Mouse (Mus musculus): ENCODE measurements around the gene Epn2. TPM values are rescaled to one million over a fixed set of nuclear protein-coding genes. Genes with fewer than 3 reads are reported as not detected.
A peak's percentile ranks its signal among the peaks of the same experiment; 100 is the strongest.

The Epn2 gene
- polyA plus RNA-seq, 1 experiment from 2014 or later: 65.6 TPM

DNA sequence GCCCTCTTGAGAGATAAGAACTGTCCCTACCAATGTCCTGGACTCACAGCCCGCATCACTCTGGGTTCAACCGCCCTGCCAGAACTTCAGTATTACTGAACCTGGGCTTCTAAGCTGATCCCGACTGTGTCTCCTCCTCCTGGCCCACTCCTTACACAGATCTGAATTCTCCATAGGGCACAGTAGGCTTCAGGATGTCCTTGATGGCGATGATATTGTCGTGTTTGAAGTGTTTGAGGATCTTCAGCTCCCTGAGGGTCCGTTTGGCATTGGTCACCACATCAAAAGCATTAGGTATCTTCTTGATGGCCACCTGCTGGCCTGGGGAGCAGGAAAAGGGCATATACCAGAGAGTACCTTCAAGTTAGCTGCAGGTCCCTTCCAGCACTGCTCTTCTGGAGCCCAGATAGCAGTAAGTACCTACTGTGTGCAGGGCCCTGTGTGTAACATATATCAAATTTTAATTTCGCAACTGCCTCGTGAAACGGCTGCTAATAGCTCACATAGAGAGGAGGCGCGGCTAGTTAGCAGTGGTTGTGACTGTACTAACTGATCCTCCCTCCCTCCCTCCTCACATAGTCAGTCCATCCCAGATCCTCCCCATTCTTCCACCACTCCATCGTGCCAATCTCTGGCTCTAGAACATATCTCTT lies 86.6 kb downstream of the Epn2 start:
- no peak for ATAC-seq (ENCODE audit: low FRiP score)
- H3K4me2 ChIP-seq (replicated peaks): peak overlapping the region; percentile 75
- peak overlapping the region; percentile 92; the same call in 1 of the 2 replicates for H3K27ac ChIP-seq
- H3K4me1 ChIP-seq (replicated peaks; ENCODE audit: control insufficient read depth, insufficient read depth, low read length): peaks cover 13% of the 10 kb centered on the region
- H3K9me3 ChIP-seq (ENCODE audit: control insufficient read depth, low read length): no peaks in the 10 kb centered on the region
- H3K4me3 ChIP-seq (replicated peaks; ENCODE audit: low read length): peak overlapping the region; percentile 89
- WGBS: 74% methylated on average over 12 of the region's 12 CpGs
- no peaks in the 10 kb centered on the region for H3K27me3 ChIP-seq (ENCODE audit: control insufficient read depth, insufficient read depth, low read length)
- DNase-seq (ENCODE audit: low spot score): no peak
- peak overlapping the region; percentile 89 for H3K9ac ChIP-seq
- peaks cover 49% of the 10 kb centered on the region for H3K36me3 ChIP-seq (replicated peaks; ENCODE audit: control insufficient read depth, insufficient read depth)

DNA sequence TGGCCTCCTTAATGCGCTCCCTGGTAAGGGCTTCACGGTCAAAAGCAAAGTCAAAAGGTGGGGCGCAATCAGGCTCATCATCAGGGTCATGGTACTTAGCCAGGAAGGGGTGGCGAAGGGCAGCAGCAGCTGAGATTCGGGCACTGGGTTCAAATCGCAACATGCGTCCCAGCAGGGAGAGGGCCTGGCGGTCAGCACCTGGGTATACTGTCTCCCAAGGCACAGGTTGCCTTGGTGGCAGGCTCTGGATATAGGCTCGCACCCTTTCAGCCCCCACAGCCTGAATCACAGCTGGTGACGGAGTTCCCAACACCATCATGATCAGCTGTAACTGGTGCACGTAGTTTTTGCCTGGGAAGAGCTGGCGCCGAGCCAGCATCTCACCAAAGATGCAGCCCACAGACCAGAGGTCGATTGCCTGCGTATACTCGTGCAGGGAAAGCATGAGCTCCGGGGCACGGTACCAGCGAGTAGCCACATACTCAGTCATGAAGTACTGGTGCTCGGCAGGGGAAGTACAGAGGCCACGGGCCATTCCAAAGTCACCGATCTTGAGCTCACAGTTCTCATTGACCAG lies 88.5 kb downstream of the Epn2 start:
- no peak for DNase-seq (ENCODE audit: low spot score)
- no peaks in the 10 kb centered on the region for H3K9me3 ChIP-seq (ENCODE audit: control insufficient read depth, low read length)
- no peak for ATAC-seq (ENCODE audit: low FRiP score)
- peaks cover 21% of the 10 kb centered on the region for H3K4me1 ChIP-seq (replicated peaks; ENCODE audit: control insufficient read depth, insufficient read depth, low read length)
- no peaks in the 10 kb centered on the region for H3K27me3 ChIP-seq (ENCODE audit: control insufficient read depth, insufficient read depth, low read length)
- H3K27ac ChIP-seq: no peak overlapping the region
- H3K36me3 ChIP-seq (replicated peaks; ENCODE audit: control insufficient read depth, insufficient read depth): peaks cover 54% of the 10 kb centered on the region
- no peak overlapping the region for H3K4me2 ChIP-seq (replicated peaks)
- H3K4me3 ChIP-seq (replicated peaks; ENCODE audit: low read length): no peak overlapping the region
- no peak overlapping the region for H3K9ac ChIP-seq
- 89% methylated on average over 22 of the region's 22 CpGs for WGBS

DNA sequence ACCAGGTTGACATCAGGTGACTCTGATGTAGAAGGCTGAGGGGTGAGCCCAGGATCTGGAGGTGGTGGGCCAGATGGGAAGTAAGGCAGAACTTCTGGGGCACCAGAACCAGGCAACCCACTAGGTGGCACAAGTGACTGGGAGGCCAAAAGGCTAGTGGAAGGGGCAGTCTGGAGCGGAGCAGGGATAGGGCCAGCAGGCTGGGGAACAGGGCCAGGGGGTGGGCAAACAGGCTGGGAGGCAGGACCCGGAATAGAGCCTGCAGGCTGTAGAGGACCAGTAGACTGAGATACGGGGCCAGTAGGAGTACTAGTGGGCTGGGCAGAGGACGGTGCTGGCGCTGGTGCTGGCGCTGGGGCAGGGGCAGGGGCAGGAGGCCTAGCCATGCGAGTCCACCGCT lies 89.6 kb downstream of the Epn2 start:
- DNase-seq (ENCODE audit: low spot score) (no peak), ATAC-seq (ENCODE audit: low FRiP score) (no peak)
- H3K36me3 ChIP-seq (replicated peaks; ENCODE audit: control insufficient read depth, insufficient read depth): peaks cover 54% of the 10 kb centered on the region
- no peak overlapping the region for H3K27ac ChIP-seq
- H3K4me1 ChIP-seq (replicated peaks; ENCODE audit: control insufficient read depth, insufficient read depth, low read length): peaks cover 29% of the 10 kb centered on the region
- no peak overlapping the region for H3K4me3 ChIP-seq (replicated peaks; ENCODE audit: low read length)
- no peaks in the 10 kb centered on the region for H3K27me3 ChIP-seq (ENCODE audit: control insufficient read depth, insufficient read depth, low read length)
- H3K9me3 ChIP-seq (ENCODE audit: control insufficient read depth, low read length): no peaks in the 10 kb centered on the region
- WGBS: 91% methylated on average over 8 of the region's 8 CpGs
- no peak overlapping the region for H3K9ac ChIP-seq
- no peak overlapping the region for H3K4me2 ChIP-seq (replicated peaks)

DNA sequence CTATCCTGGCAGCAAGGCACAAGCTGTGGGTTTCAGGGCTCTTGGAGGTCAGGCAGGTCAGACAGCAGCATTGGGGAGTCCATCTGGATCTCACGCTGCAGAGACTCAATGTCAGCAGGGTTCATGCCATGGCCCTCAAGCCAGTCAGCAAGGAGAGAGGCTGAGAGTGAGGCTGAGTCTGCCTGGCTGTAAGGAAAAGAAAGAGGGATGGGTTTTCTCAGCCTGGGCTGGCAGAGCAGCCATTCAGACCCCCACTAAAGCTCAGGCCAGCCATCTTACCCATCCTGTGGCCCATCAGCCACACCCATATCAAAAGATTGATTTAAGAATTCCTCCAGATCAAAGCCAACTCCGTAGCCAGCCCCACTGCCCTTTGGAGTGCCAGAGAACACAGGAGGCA lies 90.4 kb downstream of the Epn2 start:
- no peak overlapping the region for H3K27ac ChIP-seq
- no peak overlapping the region for H3K4me3 ChIP-seq (replicated peaks; ENCODE audit: low read length)
- no peak for ATAC-seq (ENCODE audit: low FRiP score)
- no peaks in the 10 kb centered on the region for H3K27me3 ChIP-seq (ENCODE audit: control insufficient read depth, insufficient read depth, low read length)
- WGBS: 72% methylated on average over 2 of the region's 2 CpGs
- H3K36me3 ChIP-seq (replicated peaks; ENCODE audit: control insufficient read depth, insufficient read depth): peaks cover 54% of the 10 kb centered on the region
- no peak overlapping the region for H3K4me2 ChIP-seq (replicated peaks)
- no peak overlapping the region for H3K9ac ChIP-seq
- H3K4me1 ChIP-seq (replicated peaks; ENCODE audit: control insufficient read depth, insufficient read depth, low read length): peaks cover 36% of the 10 kb centered on the region
- no peaks in the 10 kb centered on the region for H3K9me3 ChIP-seq (ENCODE audit: control insufficient read depth, low read length)
- DNase-seq (ENCODE audit: low spot score): no peak

DNA sequence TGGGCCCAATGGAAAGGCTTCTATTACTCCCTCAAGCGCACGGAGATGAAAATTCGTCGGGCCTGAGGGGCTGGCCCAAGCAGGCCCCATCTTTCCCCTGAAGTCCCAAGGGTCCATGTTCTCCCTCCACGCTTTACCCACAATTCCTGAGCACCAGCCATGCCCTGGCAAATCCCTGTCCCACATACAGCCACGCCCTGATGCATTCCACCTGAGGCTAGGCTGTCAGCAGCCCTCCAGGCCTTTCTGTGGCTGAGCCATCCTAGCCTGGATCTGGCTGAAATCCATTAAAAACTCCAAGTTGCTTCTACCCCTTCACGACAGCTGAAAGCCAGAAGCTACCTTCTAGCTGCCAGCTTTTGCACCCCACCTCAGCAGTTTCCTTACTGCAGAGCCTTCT lies 91.6 kb downstream of the Epn2 start:
- H3K4me2 ChIP-seq (replicated peaks): no peak overlapping the region
- H3K27ac ChIP-seq: no peak overlapping the region
- no peaks in the 10 kb centered on the region for H3K27me3 ChIP-seq (ENCODE audit: control insufficient read depth, insufficient read depth, low read length)
- H3K4me1 ChIP-seq (replicated peaks; ENCODE audit: control insufficient read depth, insufficient read depth, low read length): peaks cover 37% of the 10 kb centered on the region
- 77% methylated on average over 7 of the region's 7 CpGs for WGBS
- no peaks in the 10 kb centered on the region for H3K9me3 ChIP-seq (ENCODE audit: control insufficient read depth, low read length)
- no peak for DNase-seq (ENCODE audit: low spot score)
- H3K9ac ChIP-seq: no peak overlapping the region
- H3K4me3 ChIP-seq (replicated peaks; ENCODE audit: low read length): no peak overlapping the region
- no peak for ATAC-seq (ENCODE audit: low FRiP score)
- H3K36me3 ChIP-seq (replicated peaks; ENCODE audit: control insufficient read depth, insufficient read depth): peaks cover 54% of the 10 kb centered on the region

DNA sequence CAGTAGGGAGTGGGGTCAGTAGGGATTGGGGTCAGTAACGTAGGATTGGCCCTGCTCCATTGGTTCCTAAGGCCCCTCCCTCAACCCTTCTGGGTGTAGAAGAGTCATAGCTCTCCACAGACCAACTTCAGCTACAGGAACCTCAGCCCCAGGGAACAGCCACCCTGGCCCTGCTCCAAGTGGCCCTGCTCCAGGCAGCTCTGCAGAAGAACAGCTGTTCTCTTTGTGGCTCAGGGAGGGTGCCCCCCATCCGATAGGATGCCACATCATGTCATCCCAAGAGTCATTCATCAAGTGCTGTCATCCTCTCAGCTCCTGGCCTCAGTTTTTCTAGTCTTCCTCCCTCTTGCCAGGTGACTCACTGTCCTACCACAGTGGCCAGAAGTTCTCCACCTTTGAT lies 92.1 kb downstream of the Epn2 start:
- 13% methylated on average over 2 of the region's 2 CpGs for WGBS
- Histone ChIP-seq H3K4me2 (replicated peaks) (no peak overlapping the region), H3K27ac (no peak overlapping the region), H3K36me3 (replicated peaks; ENCODE audit: control insufficient read depth, insufficient read depth) (peaks cover 50% of the 10 kb centered on the region), H3K4me3 (replicated peaks; ENCODE audit: low read length) (no peak overlapping the region), H3K9ac (no peak overlapping the region), H3K9me3 (ENCODE audit: control insufficient read depth, low read length) (no peaks in the 10 kb centered on the region), H3K27me3 (ENCODE audit: control insufficient read depth, insufficient read depth, low read length) (no peaks in the 10 kb centered on the region), H3K4me1 (replicated peaks; ENCODE audit: control insufficient read depth, insufficient read depth, low read length) (peaks cover 32% of the 10 kb centered on the region)
- DNase-seq (ENCODE audit: low spot score) (peak; percentile 52), ATAC-seq (ENCODE audit: low FRiP score) (0 out of 2 replicates have a peak, but pooled peaks have one; percentile 4)

DNA sequence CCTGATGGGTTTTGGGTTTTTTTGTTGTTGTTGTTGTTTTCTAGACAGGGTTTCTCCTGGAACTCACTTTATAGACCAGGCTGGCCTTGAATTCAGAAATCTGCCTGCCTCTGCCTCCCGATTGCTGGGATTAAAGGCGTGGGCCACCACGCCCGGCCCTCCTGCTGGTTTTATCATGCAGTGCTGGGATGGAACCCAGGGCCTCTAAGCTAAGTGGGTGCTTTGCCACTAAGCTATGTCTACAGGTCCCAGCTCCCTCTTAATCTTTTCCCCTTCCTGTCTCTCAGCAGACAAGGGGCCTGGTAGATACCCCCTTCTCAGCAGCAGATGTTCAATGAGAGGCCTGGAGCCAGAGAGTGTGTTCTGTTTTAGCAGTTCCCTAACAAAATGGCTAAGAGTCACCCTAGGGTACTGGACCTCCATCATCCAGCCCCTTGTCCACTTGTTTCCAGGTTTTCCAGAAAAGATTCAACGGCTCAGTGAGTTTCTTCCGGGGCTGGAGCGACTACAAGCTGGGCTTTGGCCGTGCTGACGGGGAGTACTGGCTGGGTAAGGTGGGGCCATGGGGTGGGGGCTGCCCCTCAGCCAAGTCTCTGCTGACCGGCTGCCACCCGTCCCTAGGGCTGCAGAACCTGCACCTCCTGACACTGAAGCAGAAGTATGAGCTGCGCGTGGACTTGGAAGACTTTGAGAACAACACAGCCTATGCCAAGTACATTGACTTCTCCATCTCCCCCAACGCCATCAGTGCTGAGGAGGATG lies 92.8 kb downstream of the Epn2 start:
- Histone ChIP-seq H3K4me1 (replicated peaks; ENCODE audit: control insufficient read depth, insufficient read depth, low read length) (peaks cover 30% of the 10 kb centered on the region), H3K4me2 (replicated peaks) (peak overlapping the region; percentile 33), H3K4me3 (replicated peaks; ENCODE audit: low read length) (no peak overlapping the region), H3K27ac (no peak overlapping the region), H3K9me3 (ENCODE audit: control insufficient read depth, low read length) (no peaks in the 10 kb centered on the region), H3K9ac (no peak overlapping the region), H3K27me3 (ENCODE audit: control insufficient read depth, insufficient read depth, low read length) (no peaks in the 10 kb centered on the region), H3K36me3 (replicated peaks; ENCODE audit: control insufficient read depth, insufficient read depth) (peaks cover 43% of the 10 kb centered on the region)
- no peak for ATAC-seq (ENCODE audit: low FRiP score)
- DNase-seq (ENCODE audit: low spot score): no peak
- 83% methylated on average over 14 of the region's 14 CpGs for WGBS

DNA sequence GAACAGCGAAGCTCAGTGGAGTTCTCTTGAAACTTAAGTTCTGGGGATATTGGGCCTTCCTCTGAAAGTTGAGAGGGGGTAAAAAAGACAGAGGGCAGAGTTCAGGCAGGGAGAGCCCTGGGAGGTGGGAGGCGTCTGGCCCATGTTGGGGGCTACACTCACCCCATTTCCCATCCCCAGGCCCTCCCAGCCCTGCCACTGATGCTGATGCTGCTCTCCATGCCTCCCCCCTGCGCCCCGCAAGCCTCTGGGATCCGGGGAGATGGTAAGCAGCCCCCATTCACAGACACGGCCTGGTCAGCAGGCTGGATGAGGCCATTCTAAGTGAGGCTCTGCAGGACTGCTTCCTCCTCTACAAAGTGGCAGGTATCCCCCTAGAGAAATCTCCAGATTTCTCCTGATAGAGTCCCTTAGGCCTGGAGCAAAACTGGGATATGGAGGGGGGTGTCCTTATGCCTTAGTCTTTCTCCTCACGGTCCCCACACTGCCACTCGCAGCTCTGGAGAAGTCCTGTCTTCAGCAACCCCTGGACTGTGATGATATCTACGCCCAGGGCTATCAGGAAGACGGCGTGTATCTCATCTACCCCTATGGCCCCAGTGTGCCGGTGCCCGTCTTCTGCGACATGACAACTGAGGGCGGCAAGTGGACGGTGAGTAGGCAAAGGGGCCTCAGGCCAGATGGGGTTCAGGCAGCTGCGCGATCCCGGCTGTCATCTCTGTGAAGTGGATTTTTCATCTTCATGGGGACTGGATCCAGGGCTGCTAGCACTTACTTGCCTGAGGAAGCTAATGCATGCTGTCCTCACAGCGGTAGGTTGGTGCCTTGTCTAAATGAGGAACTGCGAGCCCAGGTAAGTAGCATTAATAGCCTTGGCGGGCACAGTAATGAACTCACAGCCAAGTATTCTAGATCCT lies 93.7 kb downstream of the Epn2 start:
- Histone ChIP-seq H3K36me3 (replicated peaks; ENCODE audit: control insufficient read depth, insufficient read depth) (peaks cover 35% of the 10 kb centered on the region), H3K4me1 (replicated peaks; ENCODE audit: control insufficient read depth, insufficient read depth, low read length) (peaks cover 30% of the 10 kb centered on the region), H3K9me3 (ENCODE audit: control insufficient read depth, low read length) (no peaks in the 10 kb centered on the region), H3K27ac (peak overlapping the region; percentile 79), H3K27me3 (ENCODE audit: control insufficient read depth, insufficient read depth, low read length) (no peaks in the 10 kb centered on the region), H3K4me2 (replicated peaks) (peak overlapping the region; percentile 33), H3K4me3 (replicated peaks; ENCODE audit: low read length) (0 out of 2 replicates have a peak overlapping the region, but pooled peaks have one; percentile 5), H3K9ac (no peak overlapping the region)
- DNase-seq (ENCODE audit: low spot score) (no peak), ATAC-seq (ENCODE audit: low FRiP score) (no peak)
- 39% methylated on average over 22 of the region's 22 CpGs for WGBS

Data from hindbrain, embryonic 14.5 days (tissue).